Mouse (Mus musculus): ENCODE results near the gene Ttyh1. TPM values are rescaled to one million over a fixed set of nuclear protein-coding genes. Genes with fewer than 3 reads are reported as not detected.

Gene Ttyh1
- total and polyA plus RNA-seq, 3 experiments = 0.08 to 0.17 TPM; not detected in 1

GRCm38 (mm10) chr7:4091170-4091569, 28.0 kb upstream of the Ttyh1 start:
- H3K36me3 ChIP-seq (replicated peaks in 1 of 2; ENCODE audit: control insufficient read depth in 1 of 2, insufficient read depth in 1 of 2, low read length in 1 of 2) = no peaks in the 10 kb centered on the region
- H3K27me3 ChIP-seq (replicated peaks) = no peaks in the 10 kb centered on the region
- no peaks in the 10 kb centered on the region for H3K79me2 ChIP-seq (replicated peaks; ENCODE audit: control insufficient read depth, extremely low read depth, insufficient read depth, poor library complexity, severe bottlenecking)
- peaks cover 12 to 60% of the 10 kb centered on the region in 2 experiments for H3K4me1 ChIP-seq (ENCODE audit: control insufficient read depth in 1 of 2, insufficient read depth in 2 of 2)
- DNase-seq (ENCODE audit: extremely low read depth) = peak; percentile 86
- dilution Hi-C loops (cut with MboI; ENCODE audit: extremely low pct_ligation_motif_present, extremely low pct_unique_long_range_greater_than_20kb, low sequenced_read_pairs) = no loop called here
- TF ChIP-seq JUN (IDR thresholded peaks at IDR 0.05; ENCODE audit: insufficient read depth, low read depth, low read length) = no peak
- no peak for TF ChIP-seq IRF4 (IDR thresholded peaks at IDR 0.05; ENCODE audit: low read depth, low read length)
- peak; percentile 73 for TF ChIP-seq BHLHE40 (IDR thresholded peaks at IDR 0.05; ENCODE audit: low read depth, low read length)
- TF ChIP-seq EP300 (IDR thresholded peaks at IDR 0.05; ENCODE audit: low read length) = peak; percentile 71
- TF ChIP-seq SIN3A (IDR thresholded peaks at IDR 0.05; ENCODE audit: low read length) = peak; percentile 51; the same call in 1 of the 2 replicates
- TF ChIP-seq ETS1 (conservative IDR thresholded peaks at IDR 0.05; ENCODE audit: low read depth, low read length) = peak; percentile 71
- TF ChIP-seq POLR2A (IDR thresholded peaks at IDR 0.05; ENCODE audit: low read depth, low read length) = no peak
- 0 out of 2 replicates have a peak, but pooled peaks have one; percentile 21 for TF ChIP-seq MAX (IDR thresholded peaks at IDR 0.05; ENCODE audit: low read length)
- TF ChIP-seq USF1 (IDR thresholded peaks at IDR 0.05; ENCODE audit: low read depth, low read length) = no peak
- TF ChIP-seq MEF2A (IDR thresholded peaks at IDR 0.05; ENCODE audit: borderline replicate concordance, low read depth, low read length) = peak; percentile 48; the same call in 1 of the 2 replicates
- TF ChIP-seq TCF12 (IDR thresholded peaks at IDR 0.05; ENCODE audit: low read depth, low read length) = peak; percentile 55; the same call in 1 of the 2 replicates
- no peak overlapping the region for H3K27ac ChIP-seq (ENCODE audit: insufficient read depth, low read depth)
- H3K9ac ChIP-seq (ENCODE audit: insufficient read depth, low read depth) = no peak overlapping the region
- in situ Hi-C loops (cut with MboI; ENCODE audit: low pct_ligation_motif_present, low pct_unique_long_range_greater_than_20kb, low sequenced_read_pairs) = no loop called here
- no peak overlapping the region for H3K4me3 ChIP-seq (replicated peaks in 1 of 3; ENCODE audit: low read depth in 2 of 3, low read length in 2 of 3, poor library complexity in 1 of 3)
- no peak overlapping the region for H3K4me2 ChIP-seq (ENCODE audit: insufficient read depth, low read depth, poor library complexity, severe bottlenecking)
- no peaks in the 10 kb centered on the region for H3K9me3 ChIP-seq (replicated peaks; ENCODE audit: low read length)

DNA sequence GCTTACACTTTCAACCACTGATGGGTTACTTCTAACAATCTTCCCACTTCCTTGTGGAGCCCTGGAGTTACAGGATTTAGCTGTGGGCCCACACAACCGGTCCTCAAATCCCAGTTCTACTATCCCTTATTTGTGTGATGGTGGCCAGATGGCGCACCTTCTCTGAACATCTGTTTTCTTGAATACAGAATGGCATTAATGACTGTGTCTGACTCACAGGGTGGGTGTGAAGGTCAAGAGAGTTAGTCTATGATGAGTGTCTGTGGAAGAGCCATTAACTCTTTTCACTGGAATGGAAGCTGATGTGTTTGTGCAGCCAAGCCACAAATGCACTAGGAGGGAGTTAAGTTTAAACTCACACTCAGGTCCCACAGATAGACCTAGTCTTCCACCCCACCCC, 20.9 kb upstream of the Ttyh1 start:
- no peak overlapping the region for H3K27ac ChIP-seq (ENCODE audit: insufficient read depth, low read depth)
- no peak overlapping the region for H3K4me2 ChIP-seq (ENCODE audit: insufficient read depth, low read depth, poor library complexity, severe bottlenecking)
- in situ Hi-C loops (cut with MboI; ENCODE audit: low pct_ligation_motif_present, low pct_unique_long_range_greater_than_20kb, low sequenced_read_pairs) = no loop called here

DNA sequence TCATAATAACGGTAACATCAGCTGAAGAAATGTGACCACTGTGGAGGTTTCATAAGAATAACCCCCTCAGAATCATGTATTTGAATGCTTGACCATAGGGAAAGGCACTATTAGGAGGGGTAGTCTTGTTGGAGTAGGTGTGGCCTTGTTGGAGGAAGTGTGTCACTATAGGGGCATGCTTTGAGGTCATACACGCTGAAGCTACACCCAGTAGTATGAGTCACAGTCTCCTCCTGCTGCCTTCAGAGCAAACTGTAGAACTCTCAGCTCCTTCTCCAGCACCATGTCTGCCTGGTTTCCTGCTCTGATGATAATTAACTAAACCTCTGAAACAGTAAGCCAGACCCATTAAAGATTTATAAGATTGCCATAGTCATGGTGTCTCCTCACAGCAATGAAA, 20.4 kb upstream of the Ttyh1 start:
- no peak for DNase-seq (ENCODE audit: extremely low read depth)
- Histone ChIP-seq H3K27ac (ENCODE audit: insufficient read depth, low read depth) (no peak overlapping the region), H3K4me1 (ENCODE audit: control insufficient read depth in 1 of 2, insufficient read depth in 2 of 2) (peaks cover 0 to 12% of the 10 kb centered on the region in 2 experiments; a peak in 2 of 4 replicates), H3K79me2 (replicated peaks; ENCODE audit: control insufficient read depth, extremely low read depth, insufficient read depth, poor library complexity, severe bottlenecking) (no peaks in the 10 kb centered on the region), H3K9me3 (replicated peaks; ENCODE audit: low read length) (no peaks in the 10 kb centered on the region), H3K4me2 (ENCODE audit: insufficient read depth, low read depth, poor library complexity, severe bottlenecking) (no peak overlapping the region), H3K27me3 (replicated peaks) (no peaks in the 10 kb centered on the region), H3K4me3 (replicated peaks in 1 of 3; ENCODE audit: low read depth in 2 of 3, low read length in 2 of 3, poor library complexity in 1 of 3) (no peak overlapping the region), H3K36me3 (replicated peaks in 1 of 2; ENCODE audit: control insufficient read depth in 1 of 2, insufficient read depth in 1 of 2, low read length in 1 of 2) (no peaks in the 10 kb centered on the region), H3K9ac (ENCODE audit: insufficient read depth, low read depth) (no peak overlapping the region)
- TF ChIP-seq ZC3H11A (IDR thresholded peaks at IDR 0.05; ENCODE audit: low read depth, low read length) (no peak), BHLHE40 (IDR thresholded peaks at IDR 0.05; ENCODE audit: low read depth, low read length) (no peak), JUN (IDR thresholded peaks at IDR 0.05; ENCODE audit: insufficient read depth, low read depth, low read length) (no peak), ZNF384 (IDR thresholded peaks at IDR 0.05; ENCODE audit: low read depth, low read length) (no peak), CHD1 (IDR thresholded peaks at IDR 0.05; ENCODE audit: low read depth, low read length) (no peak), RCOR1 (conservative IDR thresholded peaks at IDR 0.05; ENCODE audit: low read depth, low read length) (no peak), CTCF (conservative IDR thresholded peaks at IDR 0.05 in 1 of 2, IDR thresholded peaks at IDR 0.05 in 1 of 2; ENCODE audit: low read depth in 2 of 2, low read length in 2 of 2) (peak in 1 of 2 experiments; percentile 28; a peak in 1 of 4 replicates), SMC3 (IDR thresholded peaks at IDR 0.05; ENCODE audit: low read depth, low read length) (peak; percentile 40), PAX5 (IDR thresholded peaks at IDR 0.05; ENCODE audit: low read length) (no peak), CHD2 (IDR thresholded peaks at IDR 0.05; ENCODE audit: low read length) (no peak), ELF1 (IDR thresholded peaks at IDR 0.05; ENCODE audit: low read depth, low read length) (no peak), MAZ (IDR thresholded peaks at IDR 0.05; ENCODE audit: low read depth, low read length) (no peak), USF1 (IDR thresholded peaks at IDR 0.05; ENCODE audit: low read depth, low read length) (no peak), IRF4 (IDR thresholded peaks at IDR 0.05; ENCODE audit: low read depth, low read length) (no peak)
- dilution Hi-C loops (cut with MboI; ENCODE audit: extremely low pct_ligation_motif_present, extremely low pct_unique_long_range_greater_than_20kb, low sequenced_read_pairs) = no loop called here
- in situ Hi-C loops (cut with MboI; ENCODE audit: low pct_ligation_motif_present, low pct_unique_long_range_greater_than_20kb, low sequenced_read_pairs) = no loop called here

More for the DNA sequence above, 20.9 kb upstream of the Ttyh1 start:
- no peaks in the 10 kb centered on the region for H3K36me3 ChIP-seq (replicated peaks in 1 of 2; ENCODE audit: control insufficient read depth in 1 of 2, insufficient read depth in 1 of 2, low read length in 1 of 2)
- no peaks in the 10 kb centered on the region for H3K79me2 ChIP-seq (replicated peaks; ENCODE audit: control insufficient read depth, extremely low read depth, insufficient read depth, poor library complexity, severe bottlenecking)
- H3K9me3 ChIP-seq (replicated peaks; ENCODE audit: low read length) = no peaks in the 10 kb centered on the region
- no peak overlapping the region for H3K4me3 ChIP-seq (replicated peaks in 1 of 3; ENCODE audit: low read depth in 2 of 3, low read length in 2 of 3, poor library complexity in 1 of 3)
- H3K4me1 ChIP-seq (ENCODE audit: control insufficient read depth in 1 of 2, insufficient read depth in 2 of 2) = peaks cover 0 to 12% of the 10 kb centered on the region in 2 experiments; a peak in 2 of 4 replicates
- dilution Hi-C loops (cut with MboI; ENCODE audit: extremely low pct_ligation_motif_present, extremely low pct_unique_long_range_greater_than_20kb, low sequenced_read_pairs) = no loop called here
- no peaks in the 10 kb centered on the region for H3K27me3 ChIP-seq (replicated peaks)
- DNase-seq (ENCODE audit: extremely low read depth) = no peak
- no peak overlapping the region for H3K9ac ChIP-seq (ENCODE audit: insufficient read depth, low read depth)
- no peak for TF ChIP-seq RAD21 (IDR thresholded peaks at IDR 0.05; ENCODE audit: low read depth, low read length)
- no peak for TF ChIP-seq ZNF384 (IDR thresholded peaks at IDR 0.05; ENCODE audit: low read depth, low read length)
- TF ChIP-seq MAX (IDR thresholded peaks at IDR 0.05; ENCODE audit: low read length) = no peak
- no peak for TF ChIP-seq CHD1 (IDR thresholded peaks at IDR 0.05; ENCODE audit: low read depth, low read length)
- no peak for TF ChIP-seq POLR2A (IDR thresholded peaks at IDR 0.05; ENCODE audit: low read depth, low read length)
- no peak for TF ChIP-seq MAZ (IDR thresholded peaks at IDR 0.05; ENCODE audit: low read depth, low read length)
- no peak for TF ChIP-seq CTCF (conservative IDR thresholded peaks at IDR 0.05 in 1 of 2, IDR thresholded peaks at IDR 0.05 in 1 of 2; ENCODE audit: low read depth in 2 of 2, low read length in 2 of 2)
